In genomic region chr4:140946048-140946447, GRCm38 (mm10) we compare ENCODE assay signal across 29 mouse cellular contexts. TPM values are rescaled to one million over a fixed set of nuclear protein-coding genes. Genes with fewer than 3 reads are reported as not detected.
DNase-seq lines count a peak whose midpoint lies in the region; ATAC-seq and TF ChIP-seq lines count a peak whose summit lies in the region.
"Had no signal": no experiment of that assay in that cellular context is flagged by ENCODE, and none has a peak within 500 bp of the region (broad histone marks: within the 10 kb centered on the region; RNA-seq: fewer than 3 reads in every experiment).

No protein-coding gene starts in this region.

- no peak overlapping the region for H3K4me3 ChIP-seq in heart, embryonic 16.5 days (ENCODE audit: low read length)
- no peak overlapping the region for H3K4me3 ChIP-seq in spleen, adult 2 months (ENCODE audit: extremely low read depth, insufficient read depth, insufficient read length)
- H3K4me3 ChIP-seq in macrophage (ENCODE audit: inconsistent target): no peak overlapping the region
- H3K4me3 ChIP-seq: embryonic facial prominence, embryonic 13.5 days; erythroblast, embryonic 14.5 days; forebrain, embryonic 13.5 days; heart, embryonic 12.5 days; hindbrain, embryonic 12.5 days; left cerebral cortex, adult 2 months; liver, embryonic 15.5 days; midbrain, embryonic 10.5 days; neural tube, embryonic 15.5 days had no signal

- intact Hi-C loops in heart, postnatal 10 days (cut with DNase I): no loop called here

- H3K27me3 ChIP-seq in heart, embryonic 16.5 days (ENCODE audit: control insufficient read depth, insufficient read depth, low read length): no peaks in the 10 kb centered on the region
- H3K27me3 ChIP-seq in spleen, adult 2 months (ENCODE audit: control insufficient read depth, insufficient read depth, low read length): no peaks in the 10 kb centered on the region
- H3K27me3 ChIP-seq: embryonic facial prominence, embryonic 13.5 days; forebrain, embryonic 13.5 days; heart, embryonic 12.5 days; hindbrain, embryonic 12.5 days; liver, embryonic 15.5 days; neural tube, embryonic 15.5 days had no signal

- H3K4me1 ChIP-seq in heart, embryonic 16.5 days (ENCODE audit: control insufficient read depth, insufficient read depth, low read length): peaks cover 8% of the 10 kb centered on the region
- peaks cover 48% of the 10 kb centered on the region; the same call in 1 of the 2 replicates for H3K4me1 ChIP-seq in spleen, adult 2 months (ENCODE audit: control insufficient read depth, insufficient read depth, insufficient read length)
- H3K4me1 ChIP-seq: embryonic facial prominence, embryonic 13.5 days; forebrain, embryonic 13.5 days; hindbrain, embryonic 12.5 days; liver, embryonic 15.5 days; neural tube, embryonic 15.5 days had no signal

- WGBS in heart, embryonic 16.5 days: 37% methylated on average over 4 of the region's 4 CpGs
- WGBS in spleen, adult 2 months: 53% methylated on average over 4 of the region's 4 CpGs
- WGBS in macrophage (ENCODE audit: missing documents): 78% methylated on average over 4 of the region's 4 CpGs

- no peak for TF ChIP-seq POLR2A in spleen, adult 2 months (IDR thresholded peaks at IDR 0.05; ENCODE audit: low read depth, low read length)

- H3K79me2 ChIP-seq in macrophage (ENCODE audit: inconsistent target): no peaks in the 10 kb centered on the region

- H3K9ac ChIP-seq in heart, embryonic 16.5 days (ENCODE audit: low read length): no peak overlapping the region
- H3K9ac ChIP-seq: embryonic facial prominence, embryonic 13.5 days; forebrain, embryonic 13.5 days; heart, embryonic 12.5 days; hindbrain, embryonic 12.5 days; liver, embryonic 15.5 days; neural tube, embryonic 15.5 days had no signal

- peaks cover 3% of the 10 kb centered on the region; the same call in 1 of the 2 replicates for H3K9me3 ChIP-seq in heart, embryonic 16.5 days (replicated peaks; ENCODE audit: control insufficient read depth, low read length)
- H3K9me3 ChIP-seq: embryonic facial prominence, embryonic 13.5 days; forebrain, embryonic 13.5 days; hindbrain, embryonic 12.5 days; liver, embryonic 15.5 days; neural tube, embryonic 15.5 days had no signal

- no peak for DNase-seq in heart, postnatal 10 days
- no peak for DNase-seq in spleen, adult 2 months (ENCODE audit: low read depth in 1 of 2, low spot score in 2 of 2)
- no peak for DNase-seq in spleen, adult 18-20 months
- DNase-seq in CD4-positive helper T cell, adult 2 months (ENCODE audit: low read depth, low spot score): peak; percentile 41
- DNase-seq in cerebellum, postnatal 10 days: no peak
- DNase-seq in gastrocnemius, postnatal 10 days: no peak
- DNase-seq: adrenal gland, adult 8-10 months; cerebellum, adult 2 months; cerebellum, postnatal 36 days; embryo, embryonic 11 days; gastrocnemius, postnatal 25 days; heart, adult 18-20 months; kidney, adult 18-20 months; liver; lung, postnatal 10 days; right cerebral cortex, adult 18-20 months had no signal

- H3K4me2 ChIP-seq in heart, embryonic 16.5 days (ENCODE audit: low read depth, low read length): no peak overlapping the region
- H3K4me2 ChIP-seq: embryonic facial prominence, embryonic 13.5 days; forebrain, embryonic 13.5 days; heart, embryonic 12.5 days; hindbrain, embryonic 12.5 days; liver, embryonic 15.5 days; neural tube, embryonic 15.5 days had no signal

- H3K36me3 ChIP-seq in heart, embryonic 16.5 days (ENCODE audit: control insufficient read depth, insufficient read depth): no peaks in the 10 kb centered on the region
- no peaks in the 10 kb centered on the region for H3K36me3 ChIP-seq in spleen, adult 2 months (ENCODE audit: control insufficient read depth, insufficient read depth, low read length)
- no peaks in the 10 kb centered on the region for H3K36me3 ChIP-seq in macrophage (ENCODE audit: inconsistent target)
- H3K36me3 ChIP-seq: embryonic facial prominence, embryonic 13.5 days; heart, embryonic 12.5 days; hindbrain, embryonic 12.5 days; liver, embryonic 15.5 days; midbrain, embryonic 10.5 days; neural tube, embryonic 15.5 days had no signal

- ATAC-seq in heart, embryonic 16.5 days (replicated peaks; ENCODE audit: extremely low read depth, insufficient read depth, low FRiP score): no peak
- ATAC-seq: forebrain, embryonic 13.5 days; inflammation-experienced regulatory T-cells, adult 6 months had no signal

- H3K27ac ChIP-seq in heart, embryonic 16.5 days (ENCODE audit: low read length): peak overlapping the region; percentile 21; the same call in 1 of the 2 replicates
- peak overlapping the region; percentile 96 for H3K27ac ChIP-seq in spleen, adult 2 months (ENCODE audit: insufficient read depth, low read length)
- peak overlapping the region; percentile 89 for H3K27ac ChIP-seq in macrophage
- H3K27ac ChIP-seq: embryonic facial prominence, embryonic 13.5 days; forebrain, embryonic 13.5 days; hindbrain, embryonic 12.5 days; kidney, postnatal 0 days; left cerebral cortex, adult 2 months; liver, embryonic 15.5 days; midbrain, embryonic 10.5 days; neural tube, embryonic 15.5 days had no signal

- TF ChIP-seq CTCF in spleen, adult 2 months (IDR thresholded peaks at IDR 0.05; ENCODE audit: extremely low read depth, insufficient read depth, insufficient read length, insufficient replicate concordance): no peak

RNA-seq across cellular contexts. Expression of gene Sdhb, which starts 15.0 kb away (rescaled TPM):
- 1,158 and 1,167 TPM in 2 replicates for polyA plus RNA-seq in heart, embryonic 16.5 days (2015; fragmentation: Nextera tagmentation; extraction: Ambion mirVana)
- 100 to 1,000 TPM; 725 to 746 TPM for total RNA-seq in heart, postnatal 10 days (2021)
- polyA plus RNA-seq in spleen, adult 2 months (2012; rRNA removed): 66.0 and 79.2 TPM in 2 replicates
- total RNA-seq in macrophage (2018; cell fraction: chromatin; rRNA removed): 100 to 1,000 TPM in 4 of 26 experiments, 10 to 100 TPM in 22; 15.8 to 124 (median 61.4) TPM
- total RNA-seq in macrophage (2018; cell fraction: cytosol; rRNA removed): 100 to 1,000 TPM; 119 to 291 (median 183) TPM
- total RNA-seq in macrophage (2018; cell fraction: nucleus; rRNA removed): 100 to 1,000 TPM in 4 of 26 experiments, 10 to 100 TPM in 22; 28.6 to 130 (median 74.8) TPM
- 115 to 183 TPM (median 157 TPM) in 3 replicates for polyA plus RNA-seq in macrophage (2018)
- total RNA-seq in gastrocnemius, postnatal 10 days (2021): 100 to 1,000 TPM; 406 to 464 TPM

RNA-seq across cellular contexts. Expression of gene Padi2, which starts 39.9 kb away (rescaled TPM):
- polyA plus RNA-seq in heart, embryonic 16.5 days (2015; fragmentation: Nextera tagmentation; extraction: Ambion mirVana): 2.1 and 2.6 TPM in 2 replicates
- total RNA-seq in heart, postnatal 10 days (2021): 1 to 10 TPM in 1 of 2 experiments, under 1 TPM in 1; 0.65 to 1.1 TPM
- polyA plus RNA-seq in spleen, adult 2 months (2012; rRNA removed): 10.7 and 12.0 TPM in 2 replicates
- 1 to 10 TPM in 12 of 26 experiments, under 1 TPM in 11, not detected in 3; 0.20 to 5.4 (median 1.2) TPM for total RNA-seq in macrophage (2018; cell fraction: chromatin; rRNA removed)
- total RNA-seq in macrophage (2018; cell fraction: cytosol; rRNA removed): 1 to 10 TPM in 24 of 26 experiments, under 1 TPM in 2; 0.76 to 8.7 (median 3.5) TPM
- 1 to 10 TPM in 19 of 26 experiments, under 1 TPM in 7; 0.47 to 6.7 (median 1.9) TPM for total RNA-seq in macrophage (2018; cell fraction: nucleus; rRNA removed)
- 5.2 to 6.9 TPM (median 5.6 TPM) in 3 replicates for polyA plus RNA-seq in macrophage (2018)
- total RNA-seq in gastrocnemius, postnatal 10 days (2021): 100 to 1,000 TPM in 1 of 2 experiments, 10 to 100 TPM in 1; 96.8 to 105 TPM

RNA-seq across cellular contexts. Expression of gene Atp13a2, which starts 40.6 kb away (rescaled TPM):
- polyA plus RNA-seq in heart, embryonic 16.5 days (2015; fragmentation: Nextera tagmentation; extraction: Ambion mirVana): 28.9 and 30.7 TPM in 2 replicates
- total RNA-seq in heart, postnatal 10 days (2021): 10 to 100 TPM; 20.0 to 24.7 TPM
- polyA plus RNA-seq in spleen, adult 2 months (2012; rRNA removed): 275 and 360 TPM in 2 replicates
- total RNA-seq in macrophage (2018; cell fraction: chromatin; rRNA removed): 1,000 to 10,000 TPM in 2 of 26 experiments, 100 to 1,000 TPM in 22, 10 to 100 TPM in 2; 80.1 to 1,178 (median 596) TPM
- total RNA-seq in macrophage (2018; cell fraction: cytosol; rRNA removed): 100 to 1,000 TPM; 198 to 483 (median 309) TPM
- total RNA-seq in macrophage (2018; cell fraction: nucleus; rRNA removed): 100 to 1,000 TPM in 25 of 26 experiments, 10 to 100 TPM in 1; 81.9 to 812 (median 459) TPM
- 156 to 334 TPM (median 219 TPM) in 3 replicates for polyA plus RNA-seq in macrophage (2018)
- total RNA-seq in gastrocnemius, postnatal 10 days (2021): 10 to 100 TPM; 19.1 to 25.9 TPM

Comparison
In these comparisons a context has a peak if more than half of its experiments do, and no peak if none do; other contexts are left out.
1. H3K27ac ChIP-seq: peak in every context shown above with its lines; median percentile 96 in spleen, adult 2 months; 89 in macrophage; 21 in heart, embryonic 16.5 days.